Mouse (Mus musculus) lung, postnatal 0 days (tissue): Measurements from ENCODE around the gene Osbpl10.

Experiments
- CTCF ChIP-seq: IDR thresholded peaks from 2 replicates; pipeline ENCODE4 v1.5.1; 2016; ENCODE audit warnings: antibody characterized with exemption, mild to moderate bottlenecking
- EP300 ChIP-seq: IDR thresholded peaks from 2 replicates; pipeline ENCODE4 v1.6.1; 2016; ENCODE audit warnings: antibody characterized with exemption, mild to moderate bottlenecking, control low read depth

GRCm38 (mm10) chr9:115239861-115240260, 261.5 kb downstream of the Osbpl10 start:
- TF ChIP-seq CTCF: no peak
- TF ChIP-seq EP300: no peak
